Mouse (Mus musculus) heart, postnatal 0 days (tissue): ENCODE results near the gene Ganc.

Source experiments
- CTCF ChIP-seq: IDR thresholded peaks from 2 replicates; pipeline ENCODE4 v1.5.1; 2016; ENCODE audit warnings: antibody characterized with exemption, control low read depth, low read depth
- EP300 ChIP-seq: IDR thresholded peaks from 2 replicates; pipeline ENCODE4 v1.6.1; 2016; ENCODE audit warnings: antibody characterized with exemption, low read depth

- TF ChIP-seq CTCF (no peak), EP300 (no peak)
Measured at GRCm38 (mm10) chr2:120503992-120504391, 100.3 kb downstream of the Ganc start.
